Mouse (Mus musculus) left cerebral cortex, postnatal 25 days (tissue): ENCODE results near the gene Frk. TPM values are rescaled to one million over a fixed set of nuclear protein-coding genes. Genes with fewer than 3 reads are reported as not detected.
"Not testable (repeated sequence)": the region's sequence is repeated elsewhere in the genome, so short reads cannot be mapped to it uniquely, and the experiment has no call there.

Experiments used
- DNase-seq, 2 experiments: peaks; one replicate each; pipeline ENCODE4 v3.0.0; 2022; ENCODE audit warnings: low spot score in 2 of 2, mixed read lengths in 1 of 2
- intact Hi-C: fragments of 180-260 bp; cut with DNase I; formaldehyde crosslinking; loops from one replicate; pipeline ENCODE4 v1.15.1; 2025
- total RNA-seq, 2 experiments: library from RNA; stranded (reverse); gene quantifications; 2 replicates each; pipeline ENCODE4 v1.2.3; 2021

The Frk gene
- total RNA-seq, 2 experiments from 2014 or later: 0.34 to 0.37 TPM

DNA sequence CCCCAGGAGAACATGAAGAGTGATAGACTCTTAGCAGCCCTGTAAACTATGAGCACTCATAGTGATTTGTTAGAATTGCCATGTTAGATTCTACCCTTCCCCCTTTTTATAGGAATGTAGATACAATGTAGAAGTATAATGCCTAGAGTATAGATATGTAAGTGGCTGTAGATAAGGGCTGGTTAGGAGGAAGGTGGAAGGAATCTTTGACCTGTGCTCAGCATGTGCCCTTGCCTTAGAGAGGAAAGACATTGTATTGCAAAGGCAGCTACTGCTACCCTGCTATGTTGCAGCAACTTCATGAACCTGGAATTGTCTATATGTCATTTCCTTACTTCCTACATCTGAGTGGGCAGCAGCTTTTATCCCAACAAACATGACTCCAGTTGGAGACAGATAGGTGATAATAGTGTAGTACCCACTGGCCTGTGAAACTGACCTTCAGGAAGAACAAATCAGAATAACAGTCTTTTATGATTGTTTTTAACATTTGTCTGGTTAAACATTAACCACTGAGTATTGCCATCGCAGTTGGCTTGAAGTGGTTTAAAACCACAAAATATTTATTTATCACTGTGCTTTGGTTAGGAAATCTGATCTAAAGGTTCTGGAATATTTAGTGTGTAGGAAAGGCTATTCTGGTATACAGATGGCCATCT is 80.4 kb downstream of the Frk start:
- DNase-seq: no peak
- intact Hi-C loops: no loop called here

- DNase-seq: no peak
Measured at GRCm38 (mm10) chr10:34615474-34615873, 132.3 kb downstream of the Frk start.

GRCm38 (mm10) chr10:34617216-34617615 is 134.0 kb downstream of the Frk start:
- intact Hi-C loops: no loop called here
- peak; percentile 13 to 19 for DNase-seq

More at GRCm38 (mm10) chr10:34615474-34615873, 132.3 kb downstream of the Frk start:
- intact Hi-C loops: no loop called here

DNA sequence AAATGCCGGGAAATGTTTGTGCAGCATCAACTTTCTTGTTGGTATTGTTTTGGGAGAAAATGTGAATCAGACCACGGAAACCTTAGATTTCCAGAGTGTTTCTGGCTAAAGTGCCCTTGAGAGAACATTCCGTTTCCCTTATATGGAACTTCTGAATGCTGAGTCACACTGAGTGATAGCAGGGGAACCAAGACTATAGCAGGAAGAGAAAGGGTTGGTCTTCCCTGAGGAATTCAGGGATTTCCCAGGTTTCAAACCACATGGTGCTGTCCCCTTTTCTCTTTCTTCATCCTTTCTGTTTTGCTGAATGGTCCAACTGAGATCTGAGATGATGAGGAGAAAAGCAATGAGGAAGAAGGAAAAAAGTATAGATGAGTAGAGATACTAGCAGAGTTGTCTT is 135.3 kb downstream of the Frk start:
- DNase-seq: no peak
- intact Hi-C loops: no loop called here

DNA sequence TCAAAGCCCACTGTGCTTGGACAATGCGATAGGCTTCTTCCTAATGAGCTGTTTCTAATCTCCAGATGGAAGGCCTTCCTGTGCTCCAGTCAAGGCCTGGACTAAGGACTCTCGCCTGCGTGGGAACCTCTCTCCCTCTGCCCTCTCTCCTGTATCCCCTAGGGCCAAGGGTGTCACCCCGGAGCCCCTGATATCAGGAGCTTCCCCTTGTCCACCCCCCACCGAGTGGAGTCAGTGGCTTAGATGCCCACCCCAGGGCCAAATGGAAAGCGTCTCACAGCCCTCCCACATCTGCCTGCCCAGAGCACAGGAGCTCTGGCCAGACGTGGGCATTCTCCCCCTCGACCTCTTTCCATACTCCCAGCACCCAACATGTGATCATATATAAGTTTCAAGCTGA is 137.3 kb downstream of the Frk start:
- DNase-seq, intact Hi-C loops: not testable (repeated sequence)

- intact Hi-C loops: no loop called here
- DNase-seq: no peak
Measured at GRCm38 (mm10) chr10:34638245-34638644, 155.0 kb downstream of the Frk start.

Other genes with a start within 250 kb of the Frk start
- gene Tspyl1, start 201.2 kb upstream of the Frk start, total RNA-seq: 100 to 1,000 TPM; 151 to 153 TPM
- 100 to 1,000 TPM; 369 to 379 TPM for gene Tspyl4, start 186.0 kb upstream of the Frk start, total RNA-seq
- gene Col10a1, start 93.4 kb upstream of the Frk start, total RNA-seq: under 1 TPM; 0.73 to 0.92 TPM
- gene Nt5dc1, start 64.8 kb upstream of the Frk start, total RNA-seq: 1 to 10 TPM; 2.5 to 2.7 TPM